7 mouse cellular contexts compared by ENCODE assay signal in the genomic region with DNA sequence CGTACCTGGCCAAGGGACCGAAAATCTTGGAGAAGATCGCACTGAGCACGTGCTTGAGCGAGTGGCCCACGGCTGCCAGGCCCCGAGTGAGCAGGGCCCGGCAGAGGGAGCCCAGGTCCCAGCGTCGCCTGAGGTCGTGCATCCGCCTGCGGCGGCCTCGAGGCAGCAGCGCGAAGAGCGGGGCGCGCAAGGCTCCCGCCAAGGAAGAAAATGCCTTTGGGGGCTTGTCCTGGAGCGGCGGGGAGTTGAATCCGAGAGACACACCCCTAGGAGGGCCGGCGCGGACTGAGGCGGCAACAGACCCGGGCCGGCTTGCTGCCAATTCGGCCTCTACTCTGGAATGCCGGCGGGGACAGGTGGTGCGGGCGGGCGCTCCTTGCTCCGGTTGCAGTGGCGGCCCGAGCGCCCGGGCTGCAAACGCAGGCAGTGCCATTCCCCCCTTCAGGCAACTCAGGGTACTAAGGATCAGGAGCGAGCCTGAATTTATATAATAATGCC. TPM values are rescaled to one million over a fixed set of nuclear protein-coding genes. Genes with fewer than 3 reads are reported as not detected.
DNase-seq lines count a peak whose midpoint lies in the region; ATAC-seq and TF ChIP-seq lines count a peak whose summit lies in the region.

No protein-coding gene starts in this region.

- H3K9ac ChIP-seq in ES-E14 (ENCODE audit: insufficient read depth, low read depth, low read length, poor library complexity, severe bottlenecking), result peak overlapping the region; percentile 55; the same call in 1 of the 2 replicates
- H3K9ac ChIP-seq in embryonic facial prominence, embryonic 14.5 days (ENCODE audit: low read depth, low read length), result peak overlapping the region; percentile 70
- H3K9ac ChIP-seq in midbrain, embryonic 12.5 days (replicated peaks), result peak overlapping the region; percentile 55

- DNase-seq in ES-E14 (ENCODE audit: low read depth, low spot score) (no peak), R1 (ENCODE audit: low read depth, low spot score) (peak; percentile 43)
- peak; percentile 67 for DNase-seq in embryonic facial prominence, embryonic 14.5 days (ENCODE audit: low spot score)
- peak; percentile 9 to 30 for DNase-seq in layer of hippocampus, postnatal 10 days (ENCODE audit: low spot score in 2 of 2)

- H3K4me2 ChIP-seq in embryonic facial prominence, embryonic 14.5 days (ENCODE audit: low read depth, low read length), result peak overlapping the region; percentile 76
- H3K4me2 ChIP-seq in midbrain, embryonic 12.5 days (replicated peaks), result peak overlapping the region; percentile 71

- TF ChIP-seq CTCF in testis, adult 2 months (IDR thresholded peaks at IDR 0.05; ENCODE audit: control insufficient read depth, insufficient read depth, insufficient replicate concordance, low read depth, low read length), result no peak

- peak; percentile 75 for ATAC-seq in embryonic facial prominence, embryonic 14.5 days (ENCODE audit: low read depth)
- ATAC-seq in hematopoietic stem cell, adult 5-6 weeks (replicated peaks in 1 of 2; ENCODE audit: insufficient read depth in 1 of 2, low FRiP score in 2 of 2, low TSS enrichment in 1 of 2, low read depth in 1 of 2, poor library complexity in 2 of 2, severe bottlenecking in 2 of 2), result peak; percentile 44 to 48; a peak in 1 of 4 replicates
- peak; percentile 75 for ATAC-seq in midbrain, embryonic 12.5 days (ENCODE audit: low FRiP score, low read depth)

- in situ Hi-C loops in ES-E14 (cut with MboI; ENCODE audit: low sequenced_read_pairs in 2 of 2, unreplicated experiment in 2 of 2), result no loop called here

- H3K9me3 ChIP-seq in ES-E14 (ENCODE audit: control insufficient read depth, insufficient read depth, low read depth, low read length), result no peaks in the 10 kb centered on the region
- H3K9me3 ChIP-seq in embryonic facial prominence, embryonic 14.5 days (ENCODE audit: control insufficient read depth, low read length), result no peaks in the 10 kb centered on the region
- H3K9me3 ChIP-seq in midbrain, embryonic 12.5 days, result no peaks in the 10 kb centered on the region

- TF ChIP-seq POLR2A in testis, adult 2 months (IDR thresholded peaks at IDR 0.05; ENCODE audit: control insufficient read depth, low read depth, low read length), result no peak

- 31% methylated on average over 13 of the region's 43 CpGs for WGBS in embryonic facial prominence, embryonic 14.5 days
- WGBS in midbrain, embryonic 12.5 days, result 30% methylated on average over 43 of the region's 43 CpGs

- no peaks in the 10 kb centered on the region for H3K4me1 ChIP-seq in ES-E14 (ENCODE audit: control insufficient read depth in 2 of 2, insufficient read depth in 2 of 2, low read length in 2 of 2, poor library complexity in 1 of 2)
- no peaks in the 10 kb centered on the region for H3K4me1 ChIP-seq in embryonic facial prominence, embryonic 14.5 days (ENCODE audit: control insufficient read depth, insufficient read depth, low read length)
- no peaks in the 10 kb centered on the region; the same call in 1 of the 2 replicates for H3K4me1 ChIP-seq in midbrain, embryonic 12.5 days
- peaks cover 6% of the 10 kb centered on the region for H3K4me1 ChIP-seq in testis, adult 2 months (ENCODE audit: control insufficient read depth, insufficient read depth, low read length)

- peaks cover 17% of the 10 kb centered on the region for H3K27me3 ChIP-seq in embryonic facial prominence, embryonic 14.5 days (replicated peaks; ENCODE audit: control insufficient read depth, insufficient read depth, low read length)
- H3K27me3 ChIP-seq in midbrain, embryonic 12.5 days, result peaks cover 35% of the 10 kb centered on the region
- H3K27me3 ChIP-seq in testis, adult 2 months (ENCODE audit: control insufficient read depth, insufficient read depth, low read length), result no peaks in the 10 kb centered on the region

- peak overlapping the region; percentile 71 to 72 for H3K4me3 ChIP-seq in ES-E14 (ENCODE audit: insufficient read depth in 1 of 2, low read depth in 1 of 2, low read length in 2 of 2, poor library complexity in 1 of 2, severe bottlenecking in 1 of 2)
- H3K4me3 ChIP-seq in embryonic facial prominence, embryonic 14.5 days (ENCODE audit: low read depth, low read length), result peak overlapping the region; percentile 54
- H3K4me3 ChIP-seq in midbrain, embryonic 12.5 days, result peak overlapping the region; percentile 49
- peak overlapping the region; percentile 85 for H3K4me3 ChIP-seq in testis, adult 2 months (ENCODE audit: control insufficient read depth, low read depth, low read length)

- no peaks in the 10 kb centered on the region for H3K36me3 ChIP-seq in ES-E14 (ENCODE audit: control insufficient read depth, insufficient read depth, low read length, poor library complexity, severe bottlenecking)
- no peaks in the 10 kb centered on the region for H3K36me3 ChIP-seq in embryonic facial prominence, embryonic 14.5 days (ENCODE audit: control insufficient read depth, insufficient read depth, low read length)
- no peaks in the 10 kb centered on the region for H3K36me3 ChIP-seq in midbrain, embryonic 12.5 days
- no peaks in the 10 kb centered on the region for H3K36me3 ChIP-seq in testis, adult 2 months (ENCODE audit: control insufficient read depth, insufficient read depth, low read length)

- H3K27ac ChIP-seq in ES-E14 (ENCODE audit: insufficient read depth, low read depth, low read length, poor library complexity, severe bottlenecking), result no peak overlapping the region
- H3K27ac ChIP-seq in embryonic facial prominence, embryonic 14.5 days (replicated peaks; ENCODE audit: low read depth, low read length), result peak overlapping the region; percentile 21; the same call in 1 of the 2 replicates
- H3K27ac ChIP-seq in midbrain, embryonic 12.5 days (replicated peaks), result no peak overlapping the region
- H3K27ac ChIP-seq in testis, adult 2 months (ENCODE audit: control insufficient read depth, insufficient read depth, low read depth, low read length), result peak overlapping the region; percentile 83

TF ChIP-seq in ES-E14, 5 proteins besides CTCF, POLR2A, EP300 and RAD21:
- TF ChIP-seq ZC3H11A (IDR thresholded peaks at IDR 0.05; ENCODE audit: borderline replicate concordance, low read depth, low read length), result no peak
- no peak for TF ChIP-seq ZNF384 (IDR thresholded peaks at IDR 0.05; ENCODE audit: low read depth, low read length)
- no peak for TF ChIP-seq MAFK (IDR thresholded peaks at IDR 0.05; ENCODE audit: insufficient read depth, low read depth, low read length)
TF ChIP-seq in ES-E14: peak in this region for 0.

RNA-seq across cellular contexts. Expression of a gene that starts 0.4 kb away (rescaled TPM):
- total RNA-seq in ES-E14 (2012; rRNA removed), result 13.1 and 18.5 TPM in 2 replicates
- polyA plus RNA-seq in embryonic facial prominence, embryonic 14.5 days (2014; fragmentation: Nextera tagmentation; extraction: Ambion mirVana), result 26.8 and 28.7 TPM in 2 replicates
- total RNA-seq in hematopoietic stem cell, adult 5-6 weeks (2017), result 0.13 and 0.40 TPM in 2 replicates
- 10 to 100 TPM; 50.2 to 56.8 TPM for total RNA-seq in layer of hippocampus, postnatal 10 days (2021)
- polyA plus RNA-seq in midbrain, embryonic 12.5 days (2016; fragmentation: Nextera tagmentation; extraction: Ambion mirVana), result 12.4 and 15.4 TPM in 2 replicates
- polyA plus RNA-seq in testis, adult 2 months (2012; rRNA removed), result 0.96 and 1.2 TPM in 2 replicates

Comparison
In these comparisons a context has a peak if more than half of its experiments do, and no peak if none do; other contexts are left out.
1. H3K27ac ChIP-seq: peak in embryonic facial prominence, embryonic 14.5 days (single experiment) and testis, adult 2 months (single experiment); none in ES-E14 (single experiment) and midbrain, embryonic 12.5 days (single experiment).
2. RNA of a gene that starts 0.4 kb away (total RNA-seq): 50.2 to 56.8 TPM in layer of hippocampus, postnatal 10 days and 13.1 to 18.5 TPM in ES-E14; 0.13 to 0.40 TPM in hematopoietic stem cell, adult 5-6 weeks; every median in the first group is over 10 times any median in the second.
3. Peak in every context shown above with its lines, with median percentiles within 50 percentile points of each other: H3K4me3 ChIP-seq, H3K9ac ChIP-seq and ATAC-seq.